Mouse (Mus musculus): ENCODE measurements around the gene Smim11.

The Smim11 gene

DNA sequence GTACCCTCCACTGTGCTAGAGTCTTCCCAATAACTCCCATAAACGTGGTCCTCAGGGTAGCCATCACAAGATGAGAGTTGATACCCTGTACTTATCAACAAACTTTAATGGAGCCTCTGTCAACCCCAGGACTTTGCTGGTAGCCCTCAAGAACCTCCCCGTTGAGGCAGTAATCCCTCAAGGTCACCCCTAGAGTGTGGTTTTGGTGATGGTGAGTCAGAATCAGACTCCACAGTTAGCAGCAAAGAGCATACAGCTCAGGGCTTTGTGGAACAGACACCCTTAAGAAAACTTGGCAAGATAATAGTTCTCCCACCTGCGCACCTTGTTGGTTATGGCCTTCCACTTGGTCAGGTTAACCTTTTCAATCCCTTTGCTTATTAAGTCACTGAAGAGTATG is 19.3 kb downstream of the Smim11 start:
- no peak for DNase-seq

DNA sequence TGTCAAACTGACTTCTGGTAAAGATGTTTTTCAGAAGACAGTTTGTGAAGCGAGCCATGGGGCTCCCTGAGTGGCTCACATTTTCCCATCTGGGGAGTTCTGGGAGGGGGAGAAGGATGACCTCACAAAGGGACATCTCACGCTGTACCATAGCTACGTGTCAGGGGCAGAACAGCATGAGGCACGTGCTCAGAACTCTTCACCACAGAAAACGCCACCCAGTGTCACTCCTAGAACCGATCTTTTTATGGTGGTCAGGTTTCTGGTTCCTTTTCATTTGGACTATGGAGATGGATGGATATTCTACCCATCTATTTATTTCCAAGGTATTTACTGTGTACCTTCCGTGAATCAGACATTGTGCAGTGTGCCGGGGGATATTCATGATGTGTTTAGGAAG is 20.3 kb downstream of the Smim11 start, which contains the start of gene Fam243:
TSS of gene Fam243 (minus strand) at position 101 of the 400 bp plus-strand sequence.
- no peak for DNase-seq

DNA sequence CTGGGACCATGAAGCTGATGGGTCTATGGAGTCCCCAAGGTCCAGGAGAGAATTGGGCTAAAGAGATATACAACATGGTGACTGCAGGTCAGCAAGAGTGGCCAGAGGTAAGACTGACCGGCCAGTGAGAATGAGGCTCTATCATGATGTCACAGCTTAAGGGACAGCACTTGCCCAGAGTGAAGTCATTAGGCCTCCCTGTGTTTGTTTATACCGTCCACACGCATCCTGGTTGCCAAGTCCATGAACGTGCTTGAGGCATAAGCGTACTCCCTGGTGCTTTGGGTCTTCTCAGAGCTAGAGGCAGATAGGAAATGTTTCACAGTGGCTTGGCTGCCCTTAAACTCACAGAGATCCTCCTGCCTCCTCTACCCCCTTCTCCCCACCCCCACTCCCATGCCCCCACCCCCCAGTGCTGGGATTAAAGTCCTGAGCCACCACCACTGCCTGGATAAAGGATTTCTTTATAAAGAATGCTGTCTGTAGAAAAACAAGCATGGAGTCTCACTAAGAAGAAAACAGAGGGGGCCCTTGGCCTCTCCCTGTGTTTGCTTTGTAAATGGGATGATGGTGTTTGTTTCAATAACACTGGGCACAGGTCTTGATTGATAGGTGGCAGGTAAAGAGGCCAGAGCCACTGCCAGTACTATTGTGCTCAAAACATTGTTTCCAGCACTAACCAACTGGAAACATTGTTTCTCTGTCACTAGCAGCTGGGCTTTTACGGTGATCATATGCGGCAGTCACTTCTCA is 23.4 kb downstream of the Smim11 start:
- no peak for DNase-seq

DNA sequence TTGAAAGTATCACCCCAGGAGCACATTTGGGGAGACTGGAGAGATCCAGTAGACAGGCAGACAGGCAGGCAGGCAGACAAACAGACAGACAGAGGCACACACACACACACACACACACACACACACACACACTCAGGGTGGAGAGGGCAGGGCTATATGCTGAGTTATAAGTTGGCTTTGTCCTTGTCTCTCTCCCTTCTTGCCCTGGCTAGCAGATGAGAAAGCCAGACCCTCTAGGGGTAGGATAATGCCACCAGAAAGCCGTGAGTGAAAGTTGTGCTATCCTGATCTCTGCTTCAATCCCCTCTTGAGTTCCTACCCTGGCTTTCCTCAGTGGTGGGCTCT is 23.9 kb downstream of the Smim11 start:
- DNase-seq: no peak

DNA sequence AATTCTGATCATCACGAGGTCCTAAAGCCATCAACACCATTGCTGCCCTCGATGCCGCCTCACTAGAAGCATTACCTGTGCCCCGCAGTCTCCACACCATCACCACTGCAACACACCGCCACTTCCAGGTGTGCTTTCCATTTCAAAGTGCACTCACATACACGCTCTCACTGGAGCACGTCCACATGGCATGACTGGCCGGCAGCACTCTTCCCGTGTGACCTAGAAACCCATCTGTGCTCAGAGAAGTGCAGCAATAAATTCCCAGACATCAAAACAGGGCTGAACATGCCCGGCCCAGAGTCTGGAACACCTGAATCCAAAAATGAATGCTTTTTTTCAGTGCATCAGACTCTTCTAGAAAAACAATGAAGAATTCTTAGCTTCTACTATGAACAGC is 26.8 kb downstream of the Smim11 start:
- DNase-seq: no peak

DNA sequence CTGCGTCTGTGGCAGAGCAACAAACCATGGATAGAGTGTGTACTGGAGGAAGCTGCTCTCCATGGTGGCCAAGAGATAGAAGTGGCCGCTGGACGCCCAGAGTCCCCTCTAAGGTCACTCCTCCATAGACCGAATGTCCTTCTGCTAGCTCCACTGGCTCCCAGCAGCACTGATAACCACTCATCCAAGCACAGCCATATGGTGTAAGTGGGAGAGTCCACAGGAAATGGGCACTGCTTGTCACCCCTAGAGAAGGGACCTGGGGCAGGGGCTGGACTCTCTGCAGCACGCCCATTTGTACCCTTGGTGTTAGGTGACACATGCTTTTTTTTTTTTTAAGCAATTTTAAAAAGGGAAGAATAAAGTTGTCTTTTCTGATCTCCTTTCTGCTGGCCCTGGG is 29.9 kb downstream of the Smim11 start:
- no peak for DNase-seq

DNA sequence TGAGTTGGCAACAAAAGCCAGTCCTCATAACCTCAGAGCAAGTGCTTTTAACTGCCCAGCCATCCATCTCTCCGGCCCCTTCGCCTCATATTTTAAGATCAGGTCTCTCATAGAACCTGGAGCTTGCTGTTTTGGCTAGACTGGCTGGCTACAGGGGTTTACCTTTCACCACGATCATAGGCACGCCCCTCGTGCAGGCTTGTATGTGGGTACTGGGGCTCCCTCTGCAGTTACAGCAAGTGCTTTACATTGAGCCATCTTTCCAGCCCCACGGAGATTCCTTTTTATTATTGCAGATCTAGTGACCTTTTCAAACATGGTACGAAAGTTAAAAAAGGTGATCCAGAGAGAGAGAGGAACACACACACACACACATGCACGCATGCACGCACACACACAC is 33.5 kb downstream of the Smim11 start:
- DNase-seq: no peak

DNA sequence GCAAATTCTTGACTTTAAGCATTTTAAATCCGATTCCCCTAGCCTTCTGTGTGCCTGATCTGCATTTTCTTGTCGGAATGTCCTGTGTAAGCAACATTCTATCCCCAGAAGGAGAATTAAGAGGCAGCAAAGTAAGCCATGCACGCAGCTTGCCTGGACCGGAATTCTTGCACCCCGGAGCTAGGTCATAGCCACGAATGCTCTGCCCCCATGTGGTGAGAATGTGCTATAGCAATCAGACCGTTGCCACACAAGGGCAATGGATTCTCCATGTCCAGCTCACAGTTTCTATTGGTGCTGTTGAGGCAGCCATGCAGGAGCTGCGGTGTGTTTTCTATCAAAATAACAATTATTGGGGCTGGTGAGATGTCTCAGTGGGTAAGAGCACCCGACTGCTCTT is 35.2 kb downstream of the Smim11 start:
- peak; percentile 73 for DNase-seq

DNA sequence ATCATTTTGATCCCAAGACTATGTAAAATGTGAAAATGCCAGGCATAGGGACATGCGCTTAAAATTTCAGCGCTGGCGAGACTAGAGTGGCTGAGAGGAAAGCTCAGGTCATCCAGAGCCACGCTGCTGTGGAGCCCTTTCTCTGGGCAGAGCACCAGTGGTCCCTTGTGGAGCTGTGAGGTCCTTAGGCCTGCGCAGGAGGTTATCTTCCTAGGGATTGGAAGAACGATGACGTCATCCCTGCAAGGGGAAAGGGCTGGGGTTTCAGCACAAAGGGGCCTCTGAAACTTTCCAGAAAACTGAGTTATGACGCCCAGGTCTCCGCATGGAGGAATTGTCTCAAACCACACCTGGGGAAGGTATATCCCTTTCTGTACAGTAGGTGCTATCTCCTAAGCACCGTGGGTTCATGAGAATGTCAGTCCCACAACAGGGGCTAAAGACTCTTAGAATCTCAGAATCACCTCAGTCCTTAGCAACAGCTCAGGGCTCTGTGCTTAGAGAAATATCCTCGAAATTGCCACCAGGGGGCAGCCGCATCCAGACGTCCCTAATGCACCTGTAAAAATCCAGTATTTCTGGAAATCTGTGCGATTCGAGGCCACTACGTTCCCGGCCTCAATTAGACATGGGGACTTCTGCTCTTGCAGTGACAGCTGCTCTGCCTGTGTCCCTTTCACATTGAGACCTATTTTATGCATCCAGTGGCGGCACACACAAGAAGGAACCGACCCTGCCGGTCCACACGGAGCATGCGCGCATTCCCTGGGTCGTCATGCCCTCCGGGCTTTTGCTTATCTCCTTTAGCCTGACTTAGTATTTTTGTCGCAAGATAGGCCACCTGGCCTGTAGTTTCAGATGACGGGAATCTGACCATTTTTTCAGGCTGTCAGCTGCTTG is 39.8 kb downstream of the Smim11 start:
- peak; percentile 55 for DNase-seq

DNA sequence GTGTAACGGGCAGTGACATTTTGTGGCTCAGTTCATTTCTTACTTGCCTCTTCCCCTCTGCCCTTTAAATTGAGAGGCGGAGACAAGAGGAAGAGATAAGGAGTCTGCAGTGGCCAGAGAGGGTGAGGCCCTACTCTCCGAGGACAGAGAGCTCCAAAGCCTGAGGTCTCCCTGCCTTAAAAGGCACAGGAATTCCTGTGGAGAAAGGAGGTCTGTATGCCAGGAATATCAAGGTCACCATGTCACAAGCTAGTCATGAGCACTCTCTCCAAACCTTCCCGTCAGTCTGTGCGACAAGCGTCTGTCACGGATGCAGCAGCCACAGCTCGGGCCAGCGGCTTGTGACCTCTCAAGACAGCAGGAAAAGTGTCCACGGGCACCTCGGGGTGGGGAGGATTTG is 44.1 kb downstream of the Smim11 start:
- no peak for DNase-seq

DNA sequence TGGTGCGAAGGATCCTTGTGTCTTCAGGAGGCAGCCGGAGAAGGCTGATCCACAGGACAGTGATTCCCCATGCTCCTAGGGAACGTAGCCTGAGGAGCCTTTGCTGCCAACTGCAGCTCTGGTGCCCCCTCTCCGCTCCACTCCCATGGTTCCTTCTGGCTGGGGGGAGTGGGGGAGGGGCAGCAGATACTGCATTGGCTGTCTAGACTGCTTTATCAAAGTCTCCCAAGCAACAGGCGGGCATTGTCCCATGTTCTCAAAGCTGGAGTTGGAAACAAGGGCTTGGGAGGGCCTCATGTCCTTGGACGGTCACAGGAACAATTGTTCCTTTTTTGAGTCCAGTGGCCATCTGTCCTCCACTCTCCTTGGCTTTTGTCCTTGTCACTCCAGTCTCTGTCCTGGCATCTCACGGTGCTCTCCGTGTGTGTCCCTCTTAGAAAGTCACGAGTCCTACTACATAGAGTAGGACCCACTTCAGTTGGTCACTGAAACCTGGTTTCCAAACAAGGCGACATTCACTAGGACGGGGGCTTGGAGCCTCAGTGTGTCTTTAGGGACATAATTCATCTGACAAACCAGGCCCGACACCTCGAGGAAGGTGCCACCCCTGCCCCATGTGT is 45.3 kb downstream of the Smim11 start:
- DNase-seq: no peak

DNA sequence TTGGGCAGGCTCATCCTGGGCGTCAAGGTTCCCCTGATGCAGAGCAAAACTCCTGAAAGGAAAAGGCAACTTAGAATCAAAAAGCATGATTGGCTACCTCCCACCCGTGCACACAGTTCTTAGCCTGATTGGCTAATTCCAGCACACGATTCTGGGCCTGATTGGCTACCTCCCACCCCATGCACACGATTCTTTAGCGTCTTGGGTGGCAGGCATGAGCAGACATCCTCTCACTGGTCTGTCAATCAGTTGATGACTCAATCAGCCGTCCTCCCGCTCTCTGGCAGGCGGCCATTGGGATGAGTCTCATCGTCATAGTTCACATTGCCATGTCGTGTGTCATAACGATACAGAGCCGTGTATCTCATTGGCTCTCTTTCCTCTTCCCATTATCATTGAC is 47.9 kb downstream of the Smim11 start:
- DNase-seq: no peak

DNA sequence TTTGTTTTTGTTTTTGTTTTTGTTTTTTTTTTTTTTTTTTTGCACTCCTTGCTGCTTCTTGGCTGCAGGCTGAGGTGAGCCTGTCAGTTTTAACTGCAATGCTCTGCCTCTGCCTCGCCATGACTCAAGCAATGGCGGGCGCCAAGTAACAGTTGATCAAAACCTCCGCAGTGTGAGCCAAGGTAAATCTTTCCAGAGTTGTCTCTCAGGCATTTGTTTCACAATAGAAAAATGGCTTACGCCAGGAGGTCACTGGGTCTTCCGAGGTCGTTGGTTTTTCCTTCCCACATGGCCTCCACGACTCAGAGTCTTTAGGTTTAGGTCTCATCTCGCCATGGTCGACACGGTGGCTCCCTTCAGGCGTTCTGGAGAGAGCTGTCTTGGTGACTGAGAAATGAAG is 52.2 kb downstream of the Smim11 start:
- DNase-seq: no peak

DNA sequence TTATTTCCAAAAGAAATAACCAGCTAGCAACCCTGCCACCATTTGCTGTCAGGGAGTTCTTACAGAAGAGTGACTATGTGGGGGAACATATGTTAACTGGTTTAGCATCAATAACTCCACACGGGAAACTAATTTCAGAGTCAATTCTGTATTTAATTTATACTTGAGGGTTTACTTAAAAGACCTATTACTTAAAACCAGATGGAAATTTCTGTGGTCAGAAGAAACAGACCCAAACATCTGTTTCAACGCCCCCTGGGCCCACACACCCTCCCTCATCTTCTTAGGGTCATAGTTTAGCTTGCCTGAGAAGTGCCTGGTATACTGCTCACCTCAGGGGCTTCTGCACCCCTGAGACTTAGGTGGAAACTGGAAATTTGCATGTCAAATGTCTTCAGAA is 52.8 kb downstream of the Smim11 start:
- no peak for DNase-seq

DNA sequence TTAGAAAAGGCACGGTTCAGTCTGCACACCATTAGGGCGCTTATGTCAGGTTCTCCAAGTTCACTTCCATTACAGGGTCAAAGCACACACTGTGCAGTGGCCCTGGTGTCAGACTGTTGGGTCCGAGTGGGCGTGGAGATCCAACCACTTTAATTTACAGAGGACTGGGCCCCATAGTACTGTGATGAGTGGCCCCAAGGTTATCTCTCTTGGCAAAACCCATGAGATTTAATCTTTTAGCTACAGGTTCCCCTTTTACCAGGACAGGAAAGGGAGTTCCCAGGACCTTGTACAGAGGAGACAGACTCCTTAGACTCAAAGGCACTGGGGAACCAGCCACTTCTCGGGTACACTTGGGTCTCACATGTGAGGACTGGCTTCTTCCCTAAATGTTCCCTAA is 54.3 kb downstream of the Smim11 start:
- DNase-seq: no peak

DNA sequence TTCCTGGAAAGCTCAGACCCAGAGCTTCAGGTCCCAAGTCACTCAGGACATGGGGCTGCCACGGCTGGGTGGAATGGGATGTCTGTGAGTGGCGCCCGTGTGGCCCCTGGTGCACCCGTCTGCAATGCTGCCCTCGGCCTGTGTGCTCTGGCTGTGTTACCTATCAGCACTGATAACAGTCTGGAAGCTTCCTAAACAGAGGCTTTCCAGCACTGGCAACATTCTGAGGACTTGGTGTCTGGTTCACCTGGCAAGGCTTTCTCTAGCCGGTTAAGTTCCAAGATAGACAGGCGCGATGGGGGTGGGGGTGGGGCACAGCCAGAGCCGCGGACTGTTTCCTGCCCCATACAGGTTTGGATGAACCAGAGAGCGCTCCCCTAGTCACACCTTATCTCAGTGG is 54.9 kb downstream of the Smim11 start:
- DNase-seq: no peak

DNA sequence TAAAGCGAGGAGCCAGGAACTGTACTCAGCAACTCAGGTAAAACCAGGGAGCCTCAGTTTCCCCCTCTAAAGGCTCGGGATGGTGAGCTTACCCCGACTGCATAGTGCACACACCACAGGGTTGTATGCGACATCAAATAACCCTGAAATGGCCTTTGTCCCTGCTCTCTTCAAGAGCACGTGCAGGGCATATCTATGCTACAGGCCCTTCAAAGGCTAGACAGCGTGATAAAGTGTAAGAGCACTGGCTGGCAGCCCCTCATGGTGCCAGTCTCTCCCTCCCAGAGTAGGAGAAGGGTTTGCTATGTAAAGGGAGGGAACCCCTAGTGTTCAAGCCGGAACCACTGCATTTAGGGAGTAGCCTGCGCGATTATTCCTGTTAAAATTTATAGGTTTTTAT is 55.9 kb downstream of the Smim11 start:
- no peak for DNase-seq

DNA sequence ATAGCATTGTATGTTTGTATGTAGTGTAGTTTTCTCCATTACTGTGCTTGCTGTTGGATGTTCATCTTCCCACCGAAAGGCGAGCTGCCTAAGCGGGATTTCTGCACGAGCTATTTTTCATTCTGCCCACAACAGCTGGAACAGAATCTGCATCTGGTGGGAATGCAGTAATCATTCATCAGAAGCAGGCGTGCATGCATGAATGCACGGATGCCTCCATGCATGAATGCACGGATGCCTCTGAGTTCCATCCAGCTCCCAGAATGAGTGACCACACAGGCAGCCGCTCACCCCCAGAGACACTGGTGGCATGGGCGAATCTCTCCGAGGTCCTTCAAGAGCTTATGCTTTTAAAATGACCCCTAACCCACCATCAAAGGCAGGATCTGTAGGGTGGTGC is 56.5 kb downstream of the Smim11 start:
- DNase-seq: no peak

DNA sequence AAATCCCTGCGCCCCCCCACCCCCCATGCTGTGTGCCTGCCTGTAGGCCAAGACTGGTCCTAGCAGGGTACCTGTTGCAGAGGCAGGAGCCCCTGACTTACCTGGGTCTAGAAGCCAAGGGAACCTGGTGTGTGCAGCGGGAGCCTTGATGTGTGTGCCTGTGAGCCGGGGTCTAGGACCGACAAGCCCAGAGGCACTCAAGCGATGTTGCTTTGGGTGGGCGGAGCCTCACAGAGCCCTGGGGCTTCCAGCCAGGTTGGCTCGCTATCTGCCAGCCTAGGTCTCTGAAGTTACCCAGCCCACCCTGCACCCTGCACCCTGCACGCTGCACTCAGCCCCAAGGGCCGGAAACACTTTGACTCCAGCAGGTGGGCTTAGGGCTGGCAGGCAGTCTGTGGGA is 57.6 kb downstream of the Smim11 start:
- no peak for DNase-seq

DNA sequence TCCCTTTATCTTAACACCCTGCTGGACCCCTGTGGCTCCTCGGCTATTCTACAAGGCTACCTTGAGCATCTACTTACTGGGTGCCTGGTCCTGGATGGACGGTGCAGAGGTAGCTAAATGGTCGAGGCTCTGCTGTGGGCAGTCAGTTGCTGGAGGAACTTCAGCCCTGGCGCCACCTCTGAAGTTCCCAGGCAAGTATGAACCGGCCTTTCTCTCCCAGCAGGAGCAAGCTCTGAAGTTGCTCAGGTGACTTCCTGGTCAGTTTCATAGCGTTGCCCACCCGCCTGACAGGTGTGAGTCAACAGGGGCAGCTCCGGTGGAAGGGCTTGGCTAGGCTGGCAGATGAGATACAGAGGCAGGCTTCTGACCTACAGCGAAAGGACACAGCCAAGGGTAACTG is 58.1 kb downstream of the Smim11 start, which contains the start of gene Kcne1:
TSS of gene Kcne1 (minus strand) at position 240 of the 400 bp plus-strand sequence.
- no peak for DNase-seq

DNA sequence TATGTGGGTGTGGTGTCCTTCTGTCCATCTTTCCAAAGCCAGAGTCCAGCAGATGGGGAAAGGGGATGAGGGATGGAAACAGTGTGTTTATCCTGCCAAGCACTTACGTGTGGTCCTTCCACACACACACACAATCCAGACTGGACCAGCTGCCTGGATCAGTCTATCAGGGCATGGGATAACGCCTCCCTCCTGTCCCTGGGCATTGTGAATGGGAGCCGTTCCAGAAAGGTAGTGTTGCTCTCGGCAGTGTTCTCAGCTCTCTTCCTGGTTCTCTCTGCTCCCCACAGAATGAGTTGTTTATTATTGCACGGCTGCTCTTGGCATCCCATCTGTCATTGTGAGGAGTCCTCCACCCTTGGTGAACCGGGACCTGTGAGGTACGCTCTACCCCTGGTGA is 59.6 kb downstream of the Smim11 start:
- DNase-seq: no peak

Data from right cerebral cortex, postnatal 25 days (tissue).